Comparison of ENCODE assay signal across 9 mouse cellular contexts in genomic region chr2:105682634-105683351, GRCm38 (mm10). TPM values are rescaled to one million over a fixed set of nuclear protein-coding genes. Genes with fewer than 3 reads are reported as not detected.
DNase-seq lines count a peak whose midpoint lies in the region; ATAC-seq and TF ChIP-seq lines count a peak whose summit lies in the region.
"Had no signal": no experiment of that assay in that cellular context is flagged by ENCODE, and none has a peak within 500 bp of the region (broad histone marks: within the 10 kb centered on the region; RNA-seq: fewer than 3 reads in every experiment).

No protein-coding gene starts in this region.

- no peaks in the 10 kb centered on the region for H3K9me3 ChIP-seq in embryonic facial prominence, embryonic 11.5 days (replicated peaks; ENCODE audit: control insufficient read depth, low read length)
- H3K9me3 ChIP-seq in limb, embryonic 10.5 days (replicated peaks): no peaks in the 10 kb centered on the region
- no peaks in the 10 kb centered on the region for H3K9me3 ChIP-seq in neural tube, embryonic 15.5 days (replicated peaks)

- peaks cover 4% of the 10 kb centered on the region for H3K4me1 ChIP-seq in embryonic facial prominence, embryonic 11.5 days (ENCODE audit: control insufficient read depth, insufficient read depth, low read length)
- peaks cover 39% of the 10 kb centered on the region for H3K4me1 ChIP-seq in limb, embryonic 10.5 days
- peaks cover 23% of the 10 kb centered on the region for H3K4me1 ChIP-seq in neural tube, embryonic 15.5 days

- WGBS in embryonic facial prominence, embryonic 11.5 days: 3% methylated on average over 21 of the region's 21 CpGs
- WGBS in limb, embryonic 10.5 days: under 1% methylated on average over 21 of the region's 21 CpGs
- 10% methylated on average over 21 of the region's 21 CpGs for WGBS in neural tube, embryonic 15.5 days

- no peak overlapping the region for H3K4me2 ChIP-seq in embryonic facial prominence, embryonic 11.5 days (ENCODE audit: low read depth, low read length)
- H3K4me2 ChIP-seq in neural tube, embryonic 15.5 days: peak overlapping the region; percentile 42

- no peak for DNase-seq in layer of hippocampus, adult 2 months (ENCODE audit: low spot score in 2 of 2)
- no peak for DNase-seq in layer of hippocampus, adult 9-11 months
- DNase-seq in embryonic facial prominence, embryonic 11.5 days (ENCODE audit: low spot score): peak; percentile 43
- peak; percentile 62 for DNase-seq in limb, embryonic 10.5 days (ENCODE audit: low spot score)
- no peak for DNase-seq in lung, postnatal 25 days (ENCODE audit: low spot score)
- no peak for DNase-seq in adipocyte (ENCODE audit: low spot score)

- H3K27ac ChIP-seq in layer of hippocampus, adult 2 months: peak overlapping the region; percentile 72; the same call in 1 of the 2 replicates
- no peak overlapping the region for H3K27ac ChIP-seq in embryonic facial prominence, embryonic 11.5 days (replicated peaks; ENCODE audit: low read depth, low read length)
- H3K27ac ChIP-seq in limb, embryonic 10.5 days: no peak overlapping the region
- no peak overlapping the region for H3K27ac ChIP-seq in neural tube, embryonic 15.5 days (replicated peaks)
- H3K27ac ChIP-seq: liver, embryonic 14.5 days had no signal

- no peak overlapping the region for H3K9ac ChIP-seq in embryonic facial prominence, embryonic 11.5 days (replicated peaks; ENCODE audit: low read length)
- no peak overlapping the region for H3K9ac ChIP-seq in neural tube, embryonic 15.5 days (replicated peaks)
- H3K9ac ChIP-seq: liver, embryonic 14.5 days had no signal

- peaks cover 79% of the 10 kb centered on the region for H3K27me3 ChIP-seq in embryonic facial prominence, embryonic 11.5 days (ENCODE audit: control insufficient read depth, insufficient read depth, low read length)
- peaks cover 100% of the 10 kb centered on the region for H3K27me3 ChIP-seq in limb, embryonic 10.5 days (ENCODE audit: low read depth, poor library complexity, severe bottlenecking)
- peaks cover 82% of the 10 kb centered on the region for H3K27me3 ChIP-seq in neural tube, embryonic 15.5 days (replicated peaks)

- H3K4me3 ChIP-seq in layer of hippocampus, adult 2 months: peak overlapping the region; percentile 34; the same call in 1 of the 2 replicates
- no peak overlapping the region for H3K4me3 ChIP-seq in embryonic facial prominence, embryonic 11.5 days (ENCODE audit: low read depth, low read length)
- H3K4me3 ChIP-seq in limb, embryonic 10.5 days: no peak overlapping the region
- 0 out of 2 replicates have a peak overlapping the region, but pooled peaks have one; percentile 9 for H3K4me3 ChIP-seq in neural tube, embryonic 15.5 days (replicated peaks)

- ATAC-seq in embryonic facial prominence, embryonic 11.5 days (replicated peaks; ENCODE audit: insufficient number of reproducible peaks, low FRiP score, low TSS enrichment, low read depth): no peak
- no peak for ATAC-seq in neural tube, embryonic 15.5 days (ENCODE audit: low FRiP score)
- ATAC-seq in monocyte, adult 5-6 weeks (replicated peaks; ENCODE audit: insufficient number of reproducible peaks, low FRiP score, low TSS enrichment, poor library complexity, severe bottlenecking): no peak

- no peaks in the 10 kb centered on the region for H3K36me3 ChIP-seq in embryonic facial prominence, embryonic 11.5 days (replicated peaks; ENCODE audit: control insufficient read depth, insufficient read depth, low read depth, low read length)
- no peaks in the 10 kb centered on the region for H3K36me3 ChIP-seq in limb, embryonic 10.5 days
- H3K36me3 ChIP-seq in neural tube, embryonic 15.5 days: no peaks in the 10 kb centered on the region

- no peak for TF ChIP-seq CTCF in layer of hippocampus, adult 2 months (conservative IDR thresholded peaks at IDR 0.05)

RNA-seq across cellular contexts. Expression of gene Pax6, which starts 14.1 kb away (rescaled TPM):
- 10 to 100 TPM; 10.5 to 13.5 TPM for total RNA-seq in layer of hippocampus, adult 2 months (2021)
- 13.9 and 26.6 TPM in 2 replicates for polyA plus RNA-seq in embryonic facial prominence, embryonic 11.5 days (2014; fragmentation: Nextera tagmentation; extraction: Ambion mirVana)
- 0.09 and 0.15 TPM in 2 replicates for polyA plus RNA-seq in limb, embryonic 10.5 days (2016; fragmentation: Nextera tagmentation; extraction: Ambion mirVana)
- 9.4 and 11.4 TPM in 2 replicates for polyA plus RNA-seq in neural tube, embryonic 15.5 days (2015; fragmentation: Nextera tagmentation; extraction: Ambion mirVana)
- total RNA-seq in monocyte, adult 5-6 weeks (2017): not detected in 3 replicates

Comparison
In these comparisons a context has a peak if more than half of its experiments do, and no peak if none do; other contexts are left out.
1. DNase-seq: peak in embryonic facial prominence, embryonic 11.5 days (single experiment) and limb, embryonic 10.5 days (single experiment); none in layer of hippocampus, adult 2 months (0 of 2), layer of hippocampus, adult 9-11 months (single experiment), lung, postnatal 25 days (single experiment) and adipocyte (single experiment).
2. H3K4me3 ChIP-seq: peak in layer of hippocampus, adult 2 months (single experiment) and neural tube, embryonic 15.5 days (single experiment); none in embryonic facial prominence, embryonic 11.5 days (single experiment) and limb, embryonic 10.5 days (single experiment).